Comparison of ENCODE assay signal across 10 mouse cellular contexts in the genomic region with DNA sequence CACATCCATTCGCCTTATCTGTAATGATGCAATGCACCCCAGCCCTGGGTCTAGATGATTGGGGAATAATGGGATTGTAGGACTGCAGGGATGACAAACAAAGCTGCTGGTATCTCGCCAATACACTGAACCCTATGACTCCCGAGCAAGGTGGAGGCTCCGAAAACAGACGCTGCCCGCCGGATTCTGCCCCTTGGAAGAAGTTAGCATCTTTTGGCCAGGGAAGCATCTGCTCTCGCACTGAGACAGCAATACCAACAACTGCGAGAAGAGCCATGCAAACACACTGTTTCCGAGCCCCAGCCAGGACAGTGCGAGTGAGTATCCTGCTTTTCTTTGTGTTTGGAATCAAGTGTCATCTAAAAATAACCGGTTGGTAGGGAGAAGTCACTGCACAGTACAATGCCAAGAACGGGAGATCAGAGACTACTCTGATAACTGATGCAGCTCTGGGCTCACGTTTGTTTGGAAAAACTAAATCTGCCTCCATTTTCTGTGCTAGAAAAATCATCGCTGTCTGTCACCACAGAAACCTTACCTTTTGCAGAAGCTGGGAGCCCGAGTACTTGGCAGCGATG. TPM values are rescaled to one million over a fixed set of nuclear protein-coding genes. Genes with fewer than 3 reads are reported as not detected.
DNase-seq lines count a peak whose midpoint lies in the region; ATAC-seq and TF ChIP-seq lines count a peak whose summit lies in the region.
"Had no signal": no experiment of that assay in that cellular context is flagged by ENCODE, and none has a peak within 500 bp of the region (broad histone marks: within the 10 kb centered on the region; RNA-seq: fewer than 3 reads in every experiment).

No protein-coding gene starts in this region.

- ATAC-seq in embryonic facial prominence, embryonic 12.5 days (ENCODE audit: insufficient number of reproducible peaks, insufficient read depth, low FRiP score, low TSS enrichment): no peak
- ATAC-seq in midbrain, embryonic 16.5 days: no peak

- intact Hi-C loops in left cerebral cortex, adult 2 months (cut with DNase I): loop anchor here (5.0 kb wide), 1 partner anchor 47 kb away; no protein-coding TSS in a partner anchor
- intact Hi-C loops in gastrocnemius, adult 2 months (cut with DNase I): no loop called here
- intact Hi-C loops in gastrocnemius, postnatal 14 days (cut with DNase I; ENCODE audit: low total_unique reads): no loop called here

- no peaks in the 10 kb centered on the region for H3K36me3 ChIP-seq in embryonic facial prominence, embryonic 12.5 days
- no peaks in the 10 kb centered on the region for H3K36me3 ChIP-seq in hindbrain, embryonic 10.5 days
- H3K36me3 ChIP-seq in midbrain, embryonic 16.5 days (ENCODE audit: control insufficient read depth, insufficient read depth, low read length): no peaks in the 10 kb centered on the region

- 0 out of 2 replicates have a peak overlapping the region, but pooled peaks have one; percentile 4 for H3K9ac ChIP-seq in embryonic facial prominence, embryonic 12.5 days
- peak overlapping the region; percentile 72 for H3K9ac ChIP-seq in midbrain, embryonic 16.5 days (ENCODE audit: low read depth, low read length)

- H3K4me1 ChIP-seq in embryonic facial prominence, embryonic 12.5 days: 0 out of 2 replicates have a peak, but pooled peaks cover 8% of the 10 kb centered on the region
- H3K4me1 ChIP-seq in hindbrain, embryonic 10.5 days (replicated peaks): peaks cover 34% of the 10 kb centered on the region
- peaks cover 25% of the 10 kb centered on the region for H3K4me1 ChIP-seq in midbrain, embryonic 16.5 days (ENCODE audit: control insufficient read depth, insufficient read depth, low read length)

- peaks cover 52% of the 10 kb centered on the region for H3K27me3 ChIP-seq in embryonic facial prominence, embryonic 12.5 days
- H3K27me3 ChIP-seq in hindbrain, embryonic 10.5 days (ENCODE audit: insufficient read depth, poor library complexity, severe bottlenecking): peaks cover 88% of the 10 kb centered on the region
- peaks cover 5% of the 10 kb centered on the region; the same call in 1 of the 2 replicates for H3K27me3 ChIP-seq in midbrain, embryonic 16.5 days (ENCODE audit: control insufficient read depth, insufficient read depth, low read depth, low read length)

- H3K27ac ChIP-seq in left cerebral cortex, adult 2 months: peak overlapping the region; percentile 91
- no peak overlapping the region for H3K27ac ChIP-seq in embryonic facial prominence, embryonic 12.5 days
- no peak overlapping the region for H3K27ac ChIP-seq in hindbrain, embryonic 10.5 days
- peak overlapping the region; percentile 35 for H3K27ac ChIP-seq in midbrain, embryonic 16.5 days (ENCODE audit: low read length)
- H3K27ac ChIP-seq in gastrocnemius, adult 2 months: no peak overlapping the region

- no peaks in the 10 kb centered on the region for H3K9me3 ChIP-seq in embryonic facial prominence, embryonic 12.5 days
- H3K9me3 ChIP-seq in hindbrain, embryonic 10.5 days: no peaks in the 10 kb centered on the region
- no peaks in the 10 kb centered on the region for H3K9me3 ChIP-seq in midbrain, embryonic 16.5 days (replicated peaks; ENCODE audit: control insufficient read depth, low read length, poor library complexity, severe bottlenecking)

- 3% methylated on average over 17 of the region's 17 CpGs for WGBS in embryonic facial prominence, embryonic 12.5 days
- 2% methylated on average over 17 of the region's 17 CpGs for WGBS in hindbrain, embryonic 10.5 days
- 2% methylated on average over 17 of the region's 17 CpGs for WGBS in midbrain, embryonic 16.5 days

- no peak for TF ChIP-seq CTCF in left cerebral cortex, adult 2 months (IDR thresholded peaks at IDR 0.05)
- TF ChIP-seq CTCF in gastrocnemius, adult 2 months (IDR thresholded peaks at IDR 0.05): no peak

- peak in 1 of 2 experiments; percentile 8 for DNase-seq in left cerebral cortex, adult 2 months (ENCODE audit: extremely low spot score in 1 of 2, low spot score in 2 of 2)
- DNase-seq in left cerebral cortex, adult 11 months (ENCODE audit: low spot score): no peak
- peak; percentile 16 for DNase-seq in hindbrain, embryonic 10.5 days (ENCODE audit: low spot score)
- DNase-seq in gastrocnemius, adult 2 months: no peak
- DNase-seq in kidney, adult 8-10 months: no peak
- no peak for DNase-seq in gastrocnemius, postnatal 14 days
- DNase-seq: kidney, postnatal 14 days; lung, postnatal 10 days had no signal

- H3K4me2 ChIP-seq in embryonic facial prominence, embryonic 12.5 days (replicated peaks): peak overlapping the region; percentile 98
- peak overlapping the region; percentile 88 for H3K4me2 ChIP-seq in midbrain, embryonic 16.5 days (ENCODE audit: low read length)

- peak overlapping the region; percentile 66 for H3K4me3 ChIP-seq in left cerebral cortex, adult 2 months
- peak overlapping the region; percentile 68 for H3K4me3 ChIP-seq in embryonic facial prominence, embryonic 12.5 days
- H3K4me3 ChIP-seq in hindbrain, embryonic 10.5 days: peak overlapping the region; percentile 73
- peak overlapping the region; percentile 58 for H3K4me3 ChIP-seq in midbrain, embryonic 16.5 days (ENCODE audit: low read depth, low read length)
- no peak overlapping the region for H3K4me3 ChIP-seq in gastrocnemius, adult 2 months

RNA-seq across cellular contexts. Expression of a gene that starts 1.2 kb away (rescaled TPM):
- 100 to 1,000 TPM; 112 to 115 TPM for total RNA-seq in left cerebral cortex, adult 2 months (2021)
- polyA plus RNA-seq in embryonic facial prominence, embryonic 12.5 days (2016; fragmentation: Nextera tagmentation; extraction: Ambion mirVana): 12.7 and 14.8 TPM in 2 replicates
- polyA plus RNA-seq in hindbrain, embryonic 10.5 days (2016; fragmentation: Nextera tagmentation; extraction: Ambion mirVana): 5.1 and 12.6 TPM in 2 replicates
- polyA plus RNA-seq in midbrain, embryonic 16.5 days (2015; fragmentation: Nextera tagmentation; extraction: Ambion mirVana): 31.0 and 36.4 TPM in 2 replicates
- 1 to 10 TPM in 1 of 2 experiments, under 1 TPM in 1; 0.56 to 1.4 TPM for total RNA-seq in gastrocnemius, adult 2 months (2021)
- total RNA-seq in gastrocnemius, postnatal 14 days (2021): 1 to 10 TPM in 1 of 2 experiments, under 1 TPM in 1; 0.62 to 1.7 TPM

Comparison
In these comparisons a context has a peak if more than half of its experiments do, and no peak if none do; other contexts are left out.
1. H3K27ac ChIP-seq: peak in left cerebral cortex, adult 2 months (single experiment) and midbrain, embryonic 16.5 days (single experiment); none in embryonic facial prominence, embryonic 12.5 days (single experiment), hindbrain, embryonic 10.5 days (single experiment) and gastrocnemius, adult 2 months (single experiment).
2. RNA of a gene that starts 1.2 kb away (total RNA-seq): 112 to 115 TPM in left cerebral cortex, adult 2 months; 0.62 to 1.7 TPM in gastrocnemius, postnatal 14 days and 0.56 to 1.4 TPM in gastrocnemius, adult 2 months; every median in the first group is over 10 times any median in the second.